Mouse (Mus musculus): ENCODE results near the gene Acrbp. TPM values are rescaled to one million over a fixed set of nuclear protein-coding genes. Genes with fewer than 3 reads are reported as not detected.
A peak's percentile ranks its signal among the peaks of the same experiment; 100 is the strongest.
"Not testable (repeated sequence)": the region's sequence is repeated elsewhere in the genome, so short reads cannot be mapped to it uniquely, and the experiment has no call there.

Gene Acrbp
- total RNA-seq (2022): 10 to 100 TPM; 12.8 to 20.9 (median 15.6) TPM

- DNase-seq (ENCODE audit: low spot score in 2 of 2): no peak
Measured at GRCm38 (mm10) chr6:125049678-125050077, at the start of gene Acrbp. TSS of gene Acrbp (plus strand) at chr6:125049689.

- DNase-seq (ENCODE audit: low spot score in 2 of 2): no peak
Measured at GRCm38 (mm10) chr6:125003706-125004105, 45.8 kb upstream of the Acrbp start.

DNA sequence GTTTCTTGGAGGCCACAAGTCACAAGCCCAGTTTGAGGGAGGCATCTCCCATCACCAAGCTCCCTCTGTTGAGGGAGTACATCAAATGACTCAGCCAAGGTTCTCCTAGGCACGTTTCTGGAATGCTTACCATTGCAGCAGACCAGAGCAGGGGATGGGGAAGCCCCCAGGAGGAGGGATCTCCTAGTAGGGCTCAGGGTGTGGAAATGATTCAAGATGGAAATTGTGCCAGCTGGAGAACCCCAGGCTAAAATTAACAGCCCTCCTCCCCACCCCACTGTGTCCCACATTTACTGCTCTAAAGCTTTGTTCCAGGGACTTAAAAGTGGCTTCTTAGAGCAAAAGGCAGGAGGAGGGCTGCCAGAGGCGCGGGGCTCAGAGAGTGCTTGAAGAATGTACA lies 44.4 kb upstream of the Acrbp start:
- DNase-seq (ENCODE audit: low spot score in 2 of 2): no peak

- no peak for DNase-seq (ENCODE audit: low spot score in 2 of 2)
Measured at GRCm38 (mm10) chr6:125008060-125008459, 41.4 kb upstream of the Acrbp start.

GRCm38 (mm10) chr6:125008586-125009128 lies 40.8 kb upstream of the Acrbp start:
- peak; percentile 99 for DNase-seq (ENCODE audit: low spot score in 2 of 2)

GRCm38 (mm10) chr6:125009129-125009180 lies 40.5 kb upstream of the Acrbp start, which contains the start of gene Zfp384:
TSS of gene Zfp384 (plus strand) at chr6:125009145.
- DNase-seq (ENCODE audit: low spot score in 2 of 2): no peak

GRCm38 (mm10) chr6:125009181-125010073 lies 40.1 kb upstream of the Acrbp start:
- peak; percentile 51 to 52 for DNase-seq (ENCODE audit: low spot score in 2 of 2)

DNA sequence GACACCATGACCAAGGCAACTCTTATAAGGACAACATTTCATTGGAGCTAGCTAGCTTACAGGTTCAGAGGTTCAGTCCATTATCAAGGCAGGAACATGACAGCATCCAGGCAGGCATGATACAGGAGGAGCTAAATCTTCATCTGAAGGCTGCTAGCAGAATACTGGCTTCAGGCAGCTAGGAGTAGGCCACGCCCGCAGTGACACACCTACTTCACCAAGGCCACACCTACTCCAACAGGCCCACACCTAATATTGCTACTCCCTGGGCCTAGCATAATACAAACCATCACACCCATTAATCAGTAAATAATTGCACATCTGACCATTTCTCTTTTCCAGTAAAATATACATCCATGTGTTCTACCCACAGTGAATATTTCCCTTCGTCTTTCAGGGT lies 31.8 kb upstream of the Acrbp start:
- no peak for DNase-seq (ENCODE audit: low spot score in 2 of 2)

DNA sequence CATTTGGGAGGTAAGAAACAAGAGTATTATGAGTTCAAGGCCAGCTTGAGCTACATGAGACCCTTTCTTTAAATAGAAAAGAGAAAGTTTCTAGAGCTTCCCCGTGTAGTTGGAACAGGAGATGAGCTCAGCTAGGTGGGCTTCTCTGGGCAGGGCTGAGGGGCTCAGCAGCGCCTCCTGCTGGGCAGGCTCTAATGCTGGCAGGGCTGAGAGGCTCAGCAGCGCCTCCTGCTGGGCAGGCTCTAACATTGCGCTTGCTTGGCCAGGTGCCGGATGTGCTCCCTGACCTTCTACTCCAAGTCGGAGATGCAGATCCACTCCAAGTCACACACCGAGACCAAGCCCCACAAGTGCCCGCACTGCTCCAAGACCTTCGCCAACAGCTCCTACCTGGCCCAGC lies 19.0 kb upstream of the Acrbp start:
- DNase-seq (ENCODE audit: low spot score in 2 of 2): not testable (repeated sequence)

DNA sequence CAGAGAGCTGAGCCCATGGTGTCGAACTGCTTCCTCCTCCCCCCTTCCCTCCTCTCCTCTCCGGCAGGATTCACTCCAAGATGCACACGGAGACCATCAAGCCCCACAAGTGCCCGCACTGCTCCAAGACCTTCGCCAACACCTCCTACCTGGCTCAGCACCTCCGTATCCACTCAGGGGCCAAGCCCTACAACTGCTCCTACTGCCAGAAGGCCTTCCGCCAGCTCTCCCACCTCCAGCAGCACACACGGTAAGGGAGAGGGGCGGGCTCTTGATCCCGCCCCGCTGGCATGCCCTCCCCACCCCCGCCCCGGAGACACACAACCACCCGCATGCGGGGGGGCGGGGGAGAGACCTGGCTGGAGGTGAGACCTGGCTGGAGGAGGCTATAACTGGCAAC lies 17.9 kb upstream of the Acrbp start:
- DNase-seq (ENCODE audit: low spot score in 2 of 2): no peak

DNA sequence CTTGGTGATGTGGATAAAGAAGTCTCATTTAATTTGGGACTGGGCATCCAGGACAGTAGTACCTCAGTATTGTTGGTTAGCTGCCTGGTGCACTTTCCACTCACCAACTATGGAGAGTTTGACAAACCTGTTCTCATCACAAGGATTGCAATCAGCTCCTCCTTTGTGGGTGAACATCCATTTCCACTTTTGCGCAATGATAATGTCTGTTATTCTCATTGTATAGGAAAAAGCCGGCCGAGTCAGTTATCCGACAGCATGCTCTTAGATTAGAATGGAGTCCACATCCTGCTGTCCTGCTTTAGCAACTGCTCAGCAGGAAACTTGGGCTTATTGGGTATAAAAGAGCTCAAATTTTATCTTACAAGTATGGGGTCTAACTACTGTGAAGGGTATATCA lies 10.8 kb upstream of the Acrbp start:
- DNase-seq (ENCODE audit: low spot score in 2 of 2): no peak

DNA sequence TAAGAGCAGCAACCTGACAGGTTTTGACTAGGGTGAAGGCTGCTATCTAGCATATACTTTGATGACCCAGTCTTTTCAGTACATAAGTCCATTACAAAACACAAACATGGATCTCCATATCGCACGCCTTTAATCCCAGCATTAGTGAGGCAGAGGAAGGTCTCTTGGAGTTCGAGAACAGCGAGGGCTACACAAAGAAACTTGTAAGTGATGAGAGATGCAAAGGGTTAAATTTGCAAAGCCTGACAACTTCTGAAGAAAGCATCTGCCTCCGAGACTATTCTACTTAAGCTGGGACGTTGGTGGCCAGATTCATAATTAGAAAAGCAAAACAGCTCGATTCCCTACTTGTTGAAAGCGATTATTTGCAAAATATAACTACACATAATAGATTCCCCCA lies 10.4 kb upstream of the Acrbp start:
- no peak for DNase-seq (ENCODE audit: low spot score in 2 of 2)

DNA sequence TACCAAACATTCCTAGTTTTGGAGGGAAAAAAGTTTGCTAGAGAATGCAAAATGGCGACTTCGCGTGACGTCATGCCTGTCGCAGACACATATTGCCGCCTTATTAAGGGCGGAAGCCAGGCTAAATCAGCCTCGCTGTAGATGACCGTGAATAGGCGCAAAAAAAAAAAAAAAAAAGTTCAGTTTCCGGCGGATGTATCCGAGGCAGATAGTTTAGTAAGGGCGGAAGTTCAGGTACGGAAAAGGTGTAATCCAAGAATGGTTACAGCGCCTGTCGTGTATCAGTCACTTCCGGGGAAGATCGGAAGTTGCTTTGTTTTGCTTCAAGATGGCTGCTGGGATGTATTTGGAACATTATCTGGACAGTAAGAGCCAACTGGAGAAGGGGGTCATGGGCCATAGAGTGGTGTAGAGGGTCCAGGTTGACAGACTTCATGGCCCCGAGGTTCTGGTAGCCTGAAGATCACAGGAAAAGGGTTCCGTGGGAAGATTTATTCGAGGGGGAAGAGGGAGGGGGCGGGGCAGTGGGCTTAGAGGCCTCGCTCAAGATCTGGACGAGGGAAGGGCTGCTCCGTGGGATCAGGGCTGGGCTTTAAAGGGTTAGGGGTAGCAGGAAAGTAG lies 9.8 kb upstream of the Acrbp start, which contains the start of gene Ing4:
Ing4 (plus strand) TSS at position 228 of the 621 bp plus-strand sequence.
- DNase-seq (ENCODE audit: low spot score in 2 of 2): peak; percentile 92

GRCm38 (mm10) chr6:125040221-125040620 lies 9.3 kb upstream of the Acrbp start:
- no peak for DNase-seq (ENCODE audit: low spot score in 2 of 2)

DNA sequence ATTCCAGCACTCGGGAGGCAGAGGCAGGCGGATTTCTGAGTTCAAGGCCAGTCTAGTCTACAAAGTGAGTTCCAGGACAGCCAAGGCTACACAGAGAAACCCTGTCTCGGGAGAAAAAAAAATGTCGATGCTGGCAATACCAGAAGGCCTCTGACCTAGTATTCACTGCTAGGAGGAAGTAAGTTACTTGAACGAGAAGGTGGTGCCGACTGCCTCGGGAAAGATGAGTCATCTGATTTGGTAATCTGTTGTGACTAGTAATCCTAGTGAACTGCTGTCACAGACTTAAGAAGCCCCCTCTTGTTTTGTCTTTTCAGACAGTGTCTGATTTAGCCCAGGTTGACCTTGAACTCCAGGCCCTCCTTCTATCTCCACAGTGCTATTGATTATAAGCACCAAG lies 8.4 kb upstream of the Acrbp start:
- no peak for DNase-seq (ENCODE audit: low spot score in 2 of 2)

- DNase-seq (ENCODE audit: low spot score in 2 of 2): no peak
Measured at GRCm38 (mm10) chr6:125042081-125042480, 7.4 kb upstream of the Acrbp start.

DNA sequence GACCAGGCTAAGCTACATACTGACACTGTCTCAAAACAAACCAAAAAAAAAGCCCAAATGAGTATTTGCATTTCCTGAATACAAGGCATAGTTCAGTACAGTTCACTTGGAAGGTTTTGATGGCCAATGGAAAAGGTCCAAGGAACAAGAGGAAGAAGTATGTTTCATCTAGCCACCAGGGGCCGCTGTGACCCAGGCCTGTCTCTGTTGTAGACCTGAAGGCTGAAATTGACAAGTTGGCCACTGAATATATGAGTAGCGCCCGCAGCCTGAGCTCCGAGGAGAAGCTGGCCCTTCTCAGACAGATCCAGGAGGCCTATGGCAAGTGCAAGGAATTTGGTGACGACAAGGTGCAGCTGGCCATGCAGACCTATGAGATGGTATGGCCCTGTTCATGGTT lies 2.8 kb upstream of the Acrbp start:
- DNase-seq (ENCODE audit: low spot score in 2 of 2): peak; percentile 69 to 81

DNA sequence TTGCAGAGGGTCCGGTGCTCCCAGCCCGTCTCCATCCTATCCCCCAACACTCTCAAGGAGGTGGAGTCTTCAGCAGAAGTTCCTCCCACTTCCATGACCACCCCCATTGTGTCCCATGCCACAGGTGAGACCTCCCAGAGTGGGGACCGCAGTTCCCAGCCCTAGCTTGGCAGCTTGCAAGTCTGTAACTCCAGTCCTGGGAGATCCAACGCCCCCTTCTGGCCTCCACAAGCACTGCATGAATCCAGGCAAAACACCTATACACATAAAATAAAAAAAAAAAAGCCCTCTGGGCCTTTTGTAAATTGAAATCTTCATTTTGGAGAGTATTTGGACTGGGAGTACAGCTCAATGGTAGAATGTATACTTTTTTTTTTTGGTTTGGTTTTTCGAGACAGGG lies 1.7 kb downstream of the Acrbp start:
- no peak for DNase-seq (ENCODE audit: low spot score in 2 of 2)

DNA sequence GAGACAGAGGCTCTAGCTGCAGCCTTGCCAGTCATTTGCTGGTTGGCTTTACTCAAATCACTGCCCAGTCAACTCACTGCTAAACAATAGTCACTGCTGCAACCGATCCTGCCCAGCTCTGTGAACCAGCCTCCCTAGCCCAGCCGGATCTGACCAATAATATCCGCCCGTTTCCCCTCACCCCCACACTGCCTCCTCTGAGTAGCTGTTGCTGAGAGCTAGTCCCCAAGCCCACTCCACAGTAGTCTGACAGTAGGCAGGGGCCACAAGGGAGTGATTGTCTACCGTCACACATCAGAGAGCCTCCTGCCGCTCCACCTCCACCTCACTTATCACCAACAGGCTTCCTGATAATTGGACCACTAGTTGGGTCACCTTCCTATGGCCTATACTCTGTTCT lies 12.0 kb downstream of the Acrbp start:
- DNase-seq (ENCODE audit: low spot score in 2 of 2): no peak

DNA sequence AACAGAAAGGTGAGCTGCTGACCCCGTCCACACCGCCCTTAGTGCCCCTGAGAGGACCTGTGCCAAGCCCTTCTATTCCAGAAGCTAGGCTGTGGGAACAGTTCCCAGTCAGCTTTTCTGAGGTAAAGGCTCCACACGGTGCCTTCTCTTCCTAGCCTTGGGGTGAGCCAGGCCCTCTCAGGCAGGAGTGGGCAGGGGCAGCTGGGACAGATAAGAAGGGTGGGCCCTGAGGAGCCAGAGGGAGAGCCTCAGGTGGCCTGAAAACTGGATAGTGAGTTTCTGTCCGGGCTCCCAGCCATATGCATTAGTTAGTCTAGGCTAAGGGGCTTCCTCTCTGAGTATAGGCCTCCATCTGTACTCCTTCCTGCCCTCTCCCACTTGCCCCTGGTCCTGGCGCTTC lies 13.0 kb downstream of the Acrbp start:
- no peak for DNase-seq (ENCODE audit: low spot score in 2 of 2)

- no peak for DNase-seq (ENCODE audit: low spot score in 2 of 2)
Measured at GRCm38 (mm10) chr6:125063906-125064305, 14.4 kb downstream of the Acrbp start.

DNA sequence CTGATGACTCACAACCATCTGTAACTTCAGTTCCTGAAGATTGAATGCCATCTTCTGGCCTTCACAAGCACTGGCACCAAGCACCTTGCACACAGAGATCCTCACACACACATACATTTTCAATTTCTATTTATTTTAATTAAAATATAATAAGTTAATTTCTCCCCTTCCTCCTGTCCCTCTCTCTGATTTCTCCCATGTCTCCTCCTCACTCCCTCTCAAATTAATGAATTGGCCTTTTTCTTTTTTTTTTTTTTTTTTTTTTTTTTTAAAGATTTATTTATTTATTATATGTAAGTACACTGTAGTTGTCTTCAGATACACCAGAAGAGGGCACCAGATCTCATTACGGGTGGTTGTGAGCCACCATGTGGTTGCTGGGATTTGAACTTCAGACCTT lies 15.7 kb downstream of the Acrbp start:
- not testable (repeated sequence) for DNase-seq (ENCODE audit: low spot score in 2 of 2)

- DNase-seq (ENCODE audit: low spot score in 2 of 2): no peak
Measured at GRCm38 (mm10) chr6:125067571-125067995, 18.1 kb downstream of the Acrbp start, which contains the start of gene Lpar5. TSS of gene Lpar5 (plus strand) at chr6:125067920.
